Mouse (Mus musculus): ENCODE results near the gene Myh9. TPM values are rescaled to one million over a fixed set of nuclear protein-coding genes. Genes with fewer than 3 reads are reported as not detected.
"Not testable (repeated sequence)": the region's sequence is repeated elsewhere in the genome, so short reads cannot be mapped to it uniquely, and the experiment has no call there.

Myh9 gene
- polyA plus RNA-seq, 1 experiment: 1,641 TPM

DNA sequence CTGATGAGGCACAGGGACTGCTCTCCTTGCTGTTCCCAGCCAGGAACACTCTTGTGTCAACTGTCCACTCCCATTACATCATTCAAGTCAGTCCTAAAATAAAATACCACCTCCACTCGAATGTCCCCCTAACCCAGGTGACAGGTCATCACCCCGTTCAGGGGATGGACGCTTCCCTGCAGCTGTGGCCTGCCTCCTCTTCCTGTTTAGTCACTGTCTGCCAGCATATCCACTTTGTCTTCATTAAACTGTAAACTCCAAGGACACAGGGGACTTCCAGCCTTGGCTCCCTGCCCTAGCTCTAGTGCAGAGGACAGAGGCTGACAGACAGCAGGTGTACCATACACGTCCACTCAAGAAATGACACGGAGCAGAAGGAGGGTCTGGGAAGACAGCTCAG, 14.6 kb upstream of the Myh9 start:
- Histone ChIP-seq H3K4me3 (replicated peaks) (peak overlapping the region; percentile 79), H3K4me1 (peaks cover 75% of the 10 kb centered on the region), H3K9me3 (peaks cover 24% of the 10 kb centered on the region), H3K36me3 (replicated peaks; ENCODE audit: low read length) (peaks cover 36% of the 10 kb centered on the region), H3K27me3 (replicated peaks) (no peaks in the 10 kb centered on the region)
- no peak for TF ChIP-seq GATA1 (IDR thresholded peaks at IDR 0.05; ENCODE audit: borderline replicate concordance, low read length)
- no peak for TF ChIP-seq FLI1 (IDR thresholded peaks at IDR 0.05; ENCODE audit: low read length)

DNA sequence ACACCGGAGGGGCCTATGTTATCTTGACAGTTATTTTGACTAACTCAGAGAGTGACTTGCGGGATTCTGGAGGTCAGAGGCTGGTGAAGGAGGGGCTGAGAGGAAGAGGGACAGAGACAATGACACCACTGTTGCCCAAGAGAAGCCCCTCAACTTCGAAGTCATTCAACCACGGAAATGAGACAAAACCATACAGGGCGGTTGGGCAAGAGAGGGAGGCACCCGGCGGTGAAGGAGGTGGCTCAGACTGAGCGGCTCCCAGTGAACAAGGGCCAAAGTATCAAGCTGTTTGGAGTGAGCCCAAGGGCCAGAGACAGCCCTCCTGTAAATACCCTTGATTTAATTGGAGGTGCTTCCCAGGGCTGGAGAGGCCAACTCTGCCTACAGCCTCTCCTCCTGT, 13.3 kb upstream of the Myh9 start:
- peaks cover 24% of the 10 kb centered on the region for H3K9me3 ChIP-seq
- H3K4me3 ChIP-seq (replicated peaks): peak overlapping the region; percentile 79
- H3K4me1 ChIP-seq: peaks cover 77% of the 10 kb centered on the region
- H3K27me3 ChIP-seq (replicated peaks): no peaks in the 10 kb centered on the region
- peaks cover 36% of the 10 kb centered on the region for H3K36me3 ChIP-seq (replicated peaks; ENCODE audit: low read length)
- TF ChIP-seq FLI1 (IDR thresholded peaks at IDR 0.05; ENCODE audit: low read length): peak; percentile 68; the same call in 1 of the 2 replicates
- 0 out of 3 replicates have a peak, but pooled peaks have one; percentile 56 for TF ChIP-seq GATA1 (IDR thresholded peaks at IDR 0.05; ENCODE audit: borderline replicate concordance, low read length)

DNA sequence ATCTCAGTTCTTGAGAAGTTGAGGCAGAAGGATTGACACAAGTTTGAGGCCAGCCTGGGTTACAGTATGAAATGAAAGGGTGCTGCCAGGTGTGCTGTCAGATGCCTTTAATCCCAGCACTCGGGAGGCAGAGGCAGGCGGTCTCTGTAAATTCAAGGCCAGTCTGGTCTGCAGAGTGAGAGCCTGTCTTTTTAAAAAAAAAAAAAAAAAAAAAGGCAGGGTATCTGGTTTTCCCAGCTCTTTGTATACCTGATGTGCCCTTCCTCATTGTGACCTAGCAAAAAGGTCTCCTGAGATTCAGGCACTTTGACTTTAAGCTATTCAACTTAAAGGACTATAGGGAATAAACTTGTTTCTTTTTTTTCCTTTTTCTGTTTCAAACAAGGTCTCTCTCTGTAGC, 10.0 kb upstream of the Myh9 start:
- peaks cover 11% of the 10 kb centered on the region for H3K36me3 ChIP-seq (replicated peaks; ENCODE audit: low read length)
- H3K4me3 ChIP-seq (replicated peaks): no peak overlapping the region
- H3K4me1 ChIP-seq: peaks cover 99% of the 10 kb centered on the region
- no peak for TF ChIP-seq FLI1 (IDR thresholded peaks at IDR 0.05; ENCODE audit: low read length)
- TF ChIP-seq GATA1 (IDR thresholded peaks at IDR 0.05; ENCODE audit: borderline replicate concordance, low read length): no peak
- H3K27me3 ChIP-seq (replicated peaks): no peaks in the 10 kb centered on the region
- H3K9me3 ChIP-seq: no peaks in the 10 kb centered on the region

DNA sequence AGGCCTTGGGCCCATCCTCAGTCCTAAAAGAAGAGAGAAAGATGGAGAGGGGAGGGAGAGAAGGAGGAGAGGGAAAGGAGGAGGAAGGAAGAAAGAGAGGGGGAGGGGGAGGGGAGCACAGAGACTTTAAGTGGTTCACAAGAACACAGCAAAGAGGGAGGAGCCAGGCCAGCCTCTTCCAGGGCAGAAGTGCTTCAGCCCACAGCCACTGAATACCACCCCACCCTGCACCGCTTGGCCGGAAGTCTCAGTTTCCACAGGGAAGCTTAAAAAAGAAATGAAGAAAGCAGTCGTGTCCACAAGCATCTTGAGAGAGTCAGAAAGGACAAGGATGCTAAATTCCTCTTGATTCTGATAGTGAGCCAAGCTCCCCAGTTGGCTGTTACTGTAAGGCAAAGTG, 9.2 kb upstream of the Myh9 start:
- H3K27me3 ChIP-seq (replicated peaks): no peaks in the 10 kb centered on the region
- TF ChIP-seq FLI1 (IDR thresholded peaks at IDR 0.05; ENCODE audit: low read length): no peak
- TF ChIP-seq GATA1 (IDR thresholded peaks at IDR 0.05; ENCODE audit: borderline replicate concordance, low read length): no peak
- peaks cover 9% of the 10 kb centered on the region for H3K36me3 ChIP-seq (replicated peaks; ENCODE audit: low read length)
- no peaks in the 10 kb centered on the region for H3K9me3 ChIP-seq
- H3K4me3 ChIP-seq (replicated peaks): peak overlapping the region; percentile 73
- H3K4me1 ChIP-seq: peaks cover 99% of the 10 kb centered on the region

DNA sequence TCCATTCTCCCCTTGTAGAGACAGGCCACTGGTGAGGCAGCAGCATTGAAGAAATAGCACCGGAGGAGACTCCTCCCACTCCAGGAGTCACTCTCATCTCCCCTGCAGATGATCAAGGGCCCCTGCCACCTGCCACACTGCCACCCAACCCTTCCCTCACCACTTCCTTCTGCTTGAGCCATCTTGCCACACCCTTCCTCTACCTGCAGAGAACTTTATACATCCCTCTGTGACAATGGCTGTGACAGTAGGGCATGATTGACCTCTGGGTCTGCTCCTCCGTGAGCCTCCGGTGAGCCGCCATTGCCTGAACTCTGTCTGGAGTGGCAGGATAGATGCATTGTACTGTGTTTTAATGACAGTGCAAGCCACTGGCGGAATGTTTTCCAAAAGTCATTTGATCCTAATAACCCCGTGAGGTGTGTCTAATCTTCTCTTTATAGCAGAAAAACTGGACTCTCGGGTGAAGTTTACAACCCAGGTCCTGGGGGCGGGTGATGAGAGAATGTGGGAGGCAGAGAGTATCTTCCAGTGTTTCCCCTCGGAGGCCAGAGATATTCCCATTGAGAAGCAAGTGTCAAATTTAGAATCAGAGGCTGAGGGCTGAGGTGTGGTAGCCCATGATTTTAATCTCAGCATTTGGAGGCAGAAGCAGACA, 7.7 kb upstream of the Myh9 start:
- peaks cover 98% of the 10 kb centered on the region for H3K4me1 ChIP-seq
- H3K36me3 ChIP-seq (replicated peaks; ENCODE audit: low read length): peaks cover 9% of the 10 kb centered on the region
- no peak for TF ChIP-seq GATA1 (IDR thresholded peaks at IDR 0.05; ENCODE audit: borderline replicate concordance, low read length)
- no peak for TF ChIP-seq FLI1 (IDR thresholded peaks at IDR 0.05; ENCODE audit: low read length)
- no peak overlapping the region for H3K4me3 ChIP-seq (replicated peaks)
- no peaks in the 10 kb centered on the region for H3K27me3 ChIP-seq (replicated peaks)
- H3K9me3 ChIP-seq: no peaks in the 10 kb centered on the region

DNA sequence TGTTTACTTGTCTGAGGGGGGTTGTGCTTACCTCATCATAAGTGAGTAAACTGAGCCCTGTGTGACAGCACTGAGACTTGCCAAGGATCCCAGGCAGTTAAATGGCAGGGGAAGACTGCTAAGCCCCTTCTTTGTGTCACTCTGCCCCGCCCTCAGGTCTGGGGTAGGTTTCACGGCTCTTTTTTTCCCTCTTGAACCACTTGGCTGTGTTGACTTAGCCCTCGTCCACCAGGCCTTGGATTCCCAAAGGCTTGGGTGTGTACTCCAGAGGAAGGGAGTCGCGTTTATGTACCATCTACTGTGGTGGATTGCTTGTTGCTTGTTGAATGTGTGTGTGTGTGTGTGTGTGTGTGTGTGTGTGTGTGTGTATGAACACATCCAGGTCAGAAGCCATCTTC, 7.1 kb upstream of the Myh9 start:
- Histone ChIP-seq H3K4me3 (replicated peaks) (peak overlapping the region; percentile 26), H3K9me3 (no peaks in the 10 kb centered on the region), H3K27me3 (replicated peaks) (no peaks in the 10 kb centered on the region), H3K4me1 (peaks cover 95% of the 10 kb centered on the region), H3K36me3 (replicated peaks; ENCODE audit: low read length) (peaks cover 9% of the 10 kb centered on the region)
- TF ChIP-seq FLI1 (IDR thresholded peaks at IDR 0.05; ENCODE audit: low read length) (no peak), GATA1 (IDR thresholded peaks at IDR 0.05; ENCODE audit: borderline replicate concordance, low read length) (no peak)

DNA sequence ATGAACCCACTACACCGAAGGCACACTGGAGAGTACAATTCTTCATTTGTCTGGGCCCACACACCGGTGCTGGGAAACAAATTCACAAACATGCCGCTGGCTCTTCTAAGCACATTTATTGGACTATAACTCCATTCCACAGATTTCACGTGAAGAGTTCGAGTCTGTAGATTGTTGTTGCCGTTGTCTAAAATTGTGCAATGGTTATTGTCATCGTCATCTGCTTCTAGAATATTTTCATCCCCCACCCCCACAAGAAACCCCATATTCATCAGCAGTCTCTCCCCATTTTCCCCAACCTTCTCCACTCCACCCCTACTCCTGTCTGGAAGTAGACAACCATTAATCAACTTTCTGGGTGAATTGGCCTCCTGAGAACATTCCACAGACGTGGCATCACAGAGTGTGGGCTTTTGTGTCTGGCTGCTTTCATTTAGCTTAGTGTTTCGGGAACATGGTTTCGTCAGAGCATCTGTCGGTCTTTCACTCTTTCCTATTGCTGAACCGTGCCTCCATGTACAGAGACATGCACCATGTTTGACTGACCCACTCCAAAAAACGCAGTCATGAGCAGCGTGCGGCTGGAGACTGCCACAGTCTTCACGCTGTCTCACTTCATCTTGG, 6.6 kb upstream of the Myh9 start:
- Histone ChIP-seq H3K27me3 (replicated peaks) (no peaks in the 10 kb centered on the region), H3K4me3 (replicated peaks) (peak overlapping the region; percentile 26), H3K36me3 (replicated peaks; ENCODE audit: low read length) (peaks cover 8% of the 10 kb centered on the region), H3K4me1 (peaks cover 94% of the 10 kb centered on the region), H3K9me3 (no peaks in the 10 kb centered on the region)
- TF ChIP-seq FLI1 (IDR thresholded peaks at IDR 0.05; ENCODE audit: low read length): no peak
- no peak for TF ChIP-seq GATA1 (IDR thresholded peaks at IDR 0.05; ENCODE audit: borderline replicate concordance, low read length)

DNA sequence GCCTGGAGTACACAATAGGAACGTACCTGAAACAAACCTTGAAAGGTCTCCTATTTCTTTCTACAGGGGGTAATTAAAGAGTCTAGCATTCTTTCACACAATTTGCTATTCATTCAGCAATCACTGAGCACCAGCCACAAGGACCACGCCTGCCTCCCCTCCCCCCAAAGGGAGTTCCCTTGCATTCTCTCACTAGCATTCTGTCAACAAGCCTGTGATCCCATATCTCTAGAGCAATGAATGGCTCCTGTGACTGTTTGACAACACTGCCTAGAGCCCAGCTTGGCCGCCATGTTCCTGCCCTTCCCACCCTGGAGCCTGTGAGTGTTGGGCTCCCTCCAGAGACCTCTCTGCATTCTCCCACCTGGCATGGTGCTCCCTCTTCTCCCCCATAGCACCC, 5.9 kb upstream of the Myh9 start:
- H3K9me3 ChIP-seq: no peaks in the 10 kb centered on the region
- no peak for TF ChIP-seq GATA1 (IDR thresholded peaks at IDR 0.05; ENCODE audit: borderline replicate concordance, low read length)
- no peak for TF ChIP-seq FLI1 (IDR thresholded peaks at IDR 0.05; ENCODE audit: low read length)
- H3K4me3 ChIP-seq (replicated peaks): no peak overlapping the region
- H3K27me3 ChIP-seq (replicated peaks): no peaks in the 10 kb centered on the region
- H3K4me1 ChIP-seq: peaks cover 94% of the 10 kb centered on the region
- H3K36me3 ChIP-seq (replicated peaks; ENCODE audit: low read length): peaks cover 4% of the 10 kb centered on the region

DNA sequence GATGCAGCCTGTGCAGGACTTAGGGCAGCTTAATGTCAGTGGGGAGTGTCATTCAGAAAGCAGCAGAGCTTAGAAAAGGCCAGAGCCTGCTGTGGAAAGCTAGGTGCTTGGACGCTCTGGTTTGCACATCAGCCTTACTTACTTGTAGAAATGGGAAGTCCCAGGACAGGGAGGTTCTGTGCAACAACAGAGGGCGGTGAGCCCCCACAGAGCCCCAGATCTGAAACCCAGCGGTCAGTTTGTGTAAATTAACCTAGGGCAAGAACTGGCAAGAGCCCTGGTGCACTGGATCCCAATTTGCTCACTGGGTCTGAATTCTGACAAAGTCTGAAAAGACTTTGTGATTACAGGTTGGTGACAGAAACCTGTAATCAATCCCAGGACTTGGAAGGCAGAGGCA, 5.1 kb upstream of the Myh9 start:
- no peaks in the 10 kb centered on the region for H3K27me3 ChIP-seq (replicated peaks)
- H3K4me1 ChIP-seq: peaks cover 92% of the 10 kb centered on the region
- TF ChIP-seq GATA1 (IDR thresholded peaks at IDR 0.05; ENCODE audit: borderline replicate concordance, low read length): no peak
- TF ChIP-seq FLI1 (IDR thresholded peaks at IDR 0.05; ENCODE audit: low read length): no peak
- peak overlapping the region; percentile 12 for H3K4me3 ChIP-seq (replicated peaks)
- no peaks in the 10 kb centered on the region for H3K9me3 ChIP-seq
- no peaks in the 10 kb centered on the region for H3K36me3 ChIP-seq (replicated peaks; ENCODE audit: low read length)

DNA sequence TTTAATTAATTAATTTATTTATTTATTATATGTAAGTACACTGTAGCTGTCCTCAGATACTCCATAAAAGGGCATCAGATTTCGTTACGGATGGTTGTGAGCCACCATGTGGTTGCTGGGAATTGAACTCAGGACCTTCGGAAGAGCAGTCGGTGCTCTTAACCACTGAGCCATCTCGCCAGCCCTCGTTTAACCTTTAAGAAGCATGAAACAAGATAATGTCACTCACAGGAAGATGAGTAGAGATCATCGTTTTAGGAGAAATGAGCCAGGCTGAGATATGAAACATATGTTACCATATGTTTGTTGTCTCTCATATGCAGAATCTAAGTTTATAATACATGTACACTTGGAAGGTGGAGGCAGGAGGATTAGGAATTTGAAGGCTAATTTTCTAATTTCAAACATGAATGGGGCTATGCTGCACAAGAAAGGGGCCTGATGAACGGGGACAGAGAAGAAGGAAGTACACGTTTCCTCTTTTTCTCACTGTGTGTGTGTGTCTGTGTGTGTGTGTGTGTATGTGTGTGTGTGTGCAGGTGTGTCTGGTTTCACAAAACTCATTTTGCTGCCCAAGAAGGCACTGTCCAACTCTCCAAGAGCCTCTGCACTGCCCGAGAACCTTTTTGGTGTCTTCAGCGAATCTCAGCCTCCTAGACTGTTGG, 4.1 kb upstream of the Myh9 start:
- H3K4me1 ChIP-seq: peaks cover 81% of the 10 kb centered on the region
- not testable (repeated sequence) for H3K27me3 ChIP-seq (replicated peaks); H3K36me3 ChIP-seq (replicated peaks; ENCODE audit: low read length); H3K9me3 ChIP-seq; H3K4me3 ChIP-seq (replicated peaks)

Measured in megakaryocyte, embryonic 14.5 days (primary cell).